Mouse (Mus musculus) liver, embryonic 11.5 days (tissue): ENCODE measurements around the gene Shisa5. TPM values are rescaled to one million over a fixed set of nuclear protein-coding genes. Genes with fewer than 3 reads are reported as not detected.

Experiments used
- ATAC-seq: fragments of 200-750 bp; cut with Nextera tagmentation; replicated peaks from 2 replicates; pipeline ENCODE4 v1.8.0; 2017; ENCODE audit warnings: moderate number of reproducible peaks, mild to moderate bottlenecking, moderate TSS enrichment, moderate library complexity; ENCODE audit not compliant: low FRiP score
- DNase-seq: peaks from one replicate; pipeline ENCODE4 v3.0.0-alpha.2; 2017; ENCODE audit warnings: low spot score
- H3K27ac ChIP-seq: fragments of 300-500 bp; sonication (generic); 2 replicates; pipeline ENCODE4 v1.5.1; 2014; ENCODE audit warnings: mild to moderate bottlenecking, low read depth, low read length, control low read depth
- H3K27me3 ChIP-seq: fragments of 300-500 bp; sonication (generic); replicated peaks from 2 replicates; pipeline ENCODE4 v1.6.1; 2014; ENCODE audit warnings: low read length, mixed read lengths; ENCODE audit not compliant: control insufficient read depth, insufficient read depth
- H3K36me3 ChIP-seq: fragments of 300-500 bp; sonication (generic); 2 replicates; pipeline ENCODE4 v1.6.1; 2014; ENCODE audit warnings: mild to moderate bottlenecking, low read length, moderate library complexity, mixed read lengths; ENCODE audit not compliant: control insufficient read depth, insufficient read depth
- H3K4me1 ChIP-seq: fragments of 300-500 bp; sonication (generic); replicated peaks from 2 replicates; pipeline ENCODE4 v1.6.1; 2014; ENCODE audit warnings: low read length, mixed read lengths; ENCODE audit not compliant: control insufficient read depth, insufficient read depth
- H3K4me2 ChIP-seq: fragments of 300-500 bp; sonication (generic); 2 replicates; pipeline ENCODE4 v1.6.1; 2014; ENCODE audit warnings: mild to moderate bottlenecking, control low read depth, moderate library complexity
- H3K4me3 ChIP-seq: fragments of 300-500 bp; sonication (generic); 2 replicates; pipeline ENCODE4 v1.5.1; 2014; ENCODE audit warnings: low read depth, low read length, control low read depth
- H3K9ac ChIP-seq: fragments of 300-500 bp; sonication (generic); 2 replicates; pipeline ENCODE4 v1.6.1; 2014; ENCODE audit warnings: low read depth, low read length, control low read depth
- H3K9me3 ChIP-seq: fragments of 300-500 bp; sonication (generic); 2 replicates; pipeline ENCODE4 v1.6.1; 2016; ENCODE audit warnings: low read length, inconsistent platforms, mixed read lengths; ENCODE audit not compliant: control insufficient read depth
- WGBS: fragments of 180-500 bp; shearing (Covaris S2); extraction: QIAGEN DNeasy Blood & Tissue Kit; methylation state at CpG from one replicate; pipeline ENCODE4 v1.1.7; 2014; 5-methylcytosine and 5-hydroxymethylcytosine counted together
- polyA plus RNA-seq: library from polyadenylated mRNA; unstranded; fragments of >200 nt; fragmentation: Nextera tagmentation; extraction: Ambion mirVana; gene quantifications from 2 replicates; pipeline ENCODE4 v1.2.1, GENCODE M21; 2014

Shisa5 gene
- polyA plus RNA-seq, 1 experiment from 2014 or later: 33.7 TPM

DNA sequence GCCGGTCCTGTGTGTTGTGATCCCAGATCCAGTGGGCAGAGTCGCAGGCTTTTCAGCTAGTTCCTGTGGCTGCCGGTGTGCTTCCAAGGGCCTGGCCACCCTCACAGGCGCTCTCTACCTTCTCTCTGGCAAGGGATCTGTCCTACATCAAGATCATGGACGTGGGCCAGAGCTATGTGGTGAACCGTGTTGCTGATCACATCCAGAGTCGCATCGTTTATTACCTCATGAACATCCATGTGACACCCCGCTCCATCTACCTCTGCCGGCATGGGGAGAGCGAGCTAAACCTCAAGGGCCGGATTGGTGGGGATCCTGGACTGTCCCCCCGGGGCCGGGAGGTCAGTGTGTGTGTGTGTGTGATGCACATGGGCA lies 28.1 kb upstream of the Shisa5 start:
- no peak for DNase-seq
- WGBS: 83% methylated on average over 14 of the region's 14 CpGs
- H3K4me1 ChIP-seq: peaks cover 21% of the 10 kb centered on the region

DNA sequence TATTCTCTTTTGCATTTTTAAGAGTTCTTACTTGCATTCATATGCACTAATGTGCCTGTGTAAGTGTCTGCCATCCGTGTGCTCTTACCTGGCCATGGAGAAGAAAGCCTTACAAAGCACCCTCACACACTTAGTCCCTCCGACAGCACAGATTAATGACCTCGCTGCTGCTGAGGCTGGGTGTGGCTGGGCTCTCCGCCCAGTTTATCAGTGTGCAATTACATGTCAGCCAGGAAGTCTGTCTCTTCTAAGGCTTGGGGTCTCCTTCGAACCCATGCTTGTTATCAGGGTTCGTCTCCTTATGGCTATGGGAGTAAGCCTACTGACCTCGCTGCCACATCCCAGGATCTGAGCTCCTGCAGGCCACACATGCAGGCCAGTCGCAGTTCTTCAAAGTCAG lies 23.0 kb upstream of the Shisa5 start:
- 30% methylated on average over 8 of the region's 8 CpGs for WGBS
- Histone ChIP-seq H3K27me3 (no peaks in the 10 kb centered on the region), H3K4me2 (no peak overlapping the region; the same call in 1 of the 2 replicates), H3K4me3 (no peak overlapping the region), H3K9ac (no peak overlapping the region), H3K4me1 (peaks cover 21% of the 10 kb centered on the region), H3K9me3 (no peaks in the 10 kb centered on the region), H3K27ac (no peak overlapping the region), H3K36me3 (no peaks in the 10 kb centered on the region)
- ATAC-seq (peak; percentile 70), DNase-seq (no peak)

More for the DNA sequence above, 28.1 kb upstream of the Shisa5 start:
- Histone ChIP-seq H3K4me2 (no peak overlapping the region), H3K27ac (no peak overlapping the region), H3K36me3 (no peaks in the 10 kb centered on the region), H3K4me3 (no peak overlapping the region), H3K27me3 (no peaks in the 10 kb centered on the region), H3K9me3 (no peaks in the 10 kb centered on the region), H3K9ac (no peak overlapping the region)
- ATAC-seq: no peak

DNA sequence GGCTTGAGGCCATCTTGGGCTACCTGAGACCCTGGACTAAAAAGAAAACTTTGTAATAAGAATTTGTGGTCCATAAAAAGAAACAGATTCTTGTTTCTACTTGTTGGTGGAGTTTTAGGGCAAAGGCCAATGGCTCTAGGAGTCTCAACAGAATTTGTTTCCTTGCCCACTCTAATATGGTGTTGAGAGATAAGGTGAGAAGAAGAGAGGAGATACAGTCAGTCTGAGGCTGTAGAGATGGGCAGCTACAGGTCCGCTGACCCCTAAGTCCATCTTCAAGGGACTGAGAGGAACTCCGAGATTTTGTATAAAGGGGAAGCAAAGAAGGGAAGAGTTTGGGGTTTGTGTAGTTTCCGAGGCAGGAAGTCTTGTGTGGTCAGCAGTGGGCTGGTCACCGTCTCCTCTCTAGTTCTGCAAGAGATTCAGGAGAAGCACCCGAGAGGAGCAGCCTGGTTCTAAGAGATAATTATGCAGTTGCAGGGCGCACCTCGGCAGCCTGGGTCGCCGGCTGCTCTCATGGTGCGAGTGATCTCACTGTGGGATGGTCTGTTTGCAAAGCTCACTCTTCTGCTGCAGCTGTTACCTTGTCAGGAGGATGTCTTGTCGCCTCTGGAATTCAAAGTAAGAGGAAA lies 21.3 kb upstream of the Shisa5 start:
- WGBS: 19% methylated on average over 11 of the region's 11 CpGs
- H3K4me2 ChIP-seq: peak overlapping the region; percentile 46
- no peaks in the 10 kb centered on the region for H3K27me3 ChIP-seq
- peaks cover 21% of the 10 kb centered on the region for H3K4me1 ChIP-seq
- no peaks in the 10 kb centered on the region for H3K36me3 ChIP-seq
- H3K9me3 ChIP-seq: no peaks in the 10 kb centered on the region
- H3K4me3 ChIP-seq: peak overlapping the region; percentile 23; the same call in 1 of the 2 replicates
- H3K9ac ChIP-seq: no peak overlapping the region
- DNase-seq: no peak
- peak; percentile 88 for ATAC-seq
- H3K27ac ChIP-seq: peak overlapping the region; percentile 68; the same call in 1 of the 2 replicates

DNA sequence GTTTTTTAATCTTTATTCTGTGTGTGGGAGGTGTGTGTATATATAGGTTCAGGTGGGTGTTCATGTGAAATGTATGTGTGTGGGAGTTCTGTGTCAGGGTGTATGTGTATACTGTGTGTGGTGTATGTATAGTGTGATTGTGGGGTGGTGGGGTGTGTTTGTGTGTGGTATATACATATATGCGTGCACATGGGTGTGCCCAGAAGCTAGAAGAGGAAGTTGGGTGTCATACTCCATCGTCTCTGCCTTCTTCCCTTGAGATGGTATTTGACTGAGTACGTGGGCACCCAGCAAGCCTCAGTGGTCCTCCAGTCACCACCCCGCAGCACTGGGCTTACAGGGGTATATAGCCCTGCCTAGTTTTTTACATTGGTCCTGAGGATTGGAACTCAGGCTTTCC lies 16.9 kb upstream of the Shisa5 start:
- Histone ChIP-seq H3K4me2 (no peak overlapping the region), H3K9me3 (no peaks in the 10 kb centered on the region), H3K4me1 (peaks cover 13% of the 10 kb centered on the region; the same call in 1 of the 2 replicates), H3K36me3 (no peaks in the 10 kb centered on the region), H3K4me3 (no peak overlapping the region), H3K9ac (0 out of 2 replicates have a peak overlapping the region, but pooled peaks have one; percentile 7), H3K27ac (no peak overlapping the region), H3K27me3 (no peaks in the 10 kb centered on the region)
- no peak for DNase-seq
- WGBS: 65% methylated on average over 4 of the region's 4 CpGs
- ATAC-seq: no peak

DNA sequence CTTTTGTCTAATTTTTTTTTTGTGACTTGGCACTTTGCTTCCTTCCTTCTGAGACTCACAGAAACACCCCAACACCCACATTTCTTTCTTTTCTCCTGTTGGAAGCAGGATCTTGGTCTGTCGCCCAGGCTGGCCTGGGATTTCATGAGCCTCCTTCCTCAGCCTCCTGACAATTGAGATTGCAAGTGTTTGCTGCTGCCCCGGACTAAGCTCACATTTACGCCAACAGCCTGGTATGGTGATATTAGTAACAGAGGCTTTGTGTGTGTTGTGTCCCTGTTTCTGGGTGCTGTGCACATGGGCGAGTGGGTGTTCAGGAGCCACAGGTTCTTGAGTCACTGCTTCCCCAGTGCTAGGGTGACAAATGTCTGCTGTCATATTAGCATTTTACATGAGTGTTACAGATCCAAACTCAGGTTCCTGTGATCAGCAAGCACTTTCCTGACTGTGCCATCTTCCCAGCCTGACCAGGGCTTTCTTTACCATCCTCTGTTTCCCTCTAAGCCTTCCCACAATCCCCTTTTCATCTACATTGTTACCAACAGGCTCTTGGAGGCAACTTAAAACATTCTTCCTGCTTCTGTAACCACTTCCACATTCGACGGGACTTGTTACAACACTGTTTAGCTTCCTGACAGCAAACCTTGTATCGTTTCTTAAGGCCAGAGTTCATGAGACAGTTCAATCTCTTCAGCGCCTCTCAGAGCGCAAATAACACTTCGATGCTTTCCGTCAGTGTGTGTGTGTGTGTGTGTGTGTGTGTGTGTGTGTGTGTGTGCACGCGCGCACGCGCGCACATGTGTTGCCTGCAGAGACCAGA lies 15.3 kb upstream of the Shisa5 start:
- WGBS: 80% methylated on average over 17 of the region's 17 CpGs
- Histone ChIP-seq H3K27ac (no peak overlapping the region), H3K4me1 (0 out of 2 replicates have a peak, but pooled peaks cover 3% of the 10 kb centered on the region), H3K9me3 (no peaks in the 10 kb centered on the region), H3K27me3 (no peaks in the 10 kb centered on the region), H3K4me3 (no peak overlapping the region), H3K4me2 (no peak overlapping the region), H3K9ac (no peak overlapping the region), H3K36me3 (no peaks in the 10 kb centered on the region)
- ATAC-seq (no peak), DNase-seq (no peak)

DNA sequence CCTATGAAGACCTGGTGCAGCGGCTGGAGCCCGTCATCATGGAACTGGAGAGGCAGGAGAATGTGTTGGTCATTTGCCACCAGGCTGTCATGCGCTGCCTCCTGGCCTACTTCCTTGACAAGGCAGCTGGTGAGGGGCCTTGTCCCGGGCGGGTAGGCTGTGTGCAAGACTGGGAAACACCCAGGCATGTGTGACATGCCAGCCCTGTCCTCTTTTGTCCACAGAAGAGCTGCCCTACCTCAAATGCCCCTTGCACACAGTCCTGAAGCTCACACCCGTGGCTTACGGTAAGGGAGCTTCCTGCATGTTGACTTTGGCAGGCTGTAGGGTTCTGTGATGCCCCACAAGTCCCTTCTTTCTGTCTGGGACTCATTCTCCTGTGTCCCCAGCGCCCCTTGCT lies 10.8 kb upstream of the Shisa5 start:
- ATAC-seq: no peak

DNA sequence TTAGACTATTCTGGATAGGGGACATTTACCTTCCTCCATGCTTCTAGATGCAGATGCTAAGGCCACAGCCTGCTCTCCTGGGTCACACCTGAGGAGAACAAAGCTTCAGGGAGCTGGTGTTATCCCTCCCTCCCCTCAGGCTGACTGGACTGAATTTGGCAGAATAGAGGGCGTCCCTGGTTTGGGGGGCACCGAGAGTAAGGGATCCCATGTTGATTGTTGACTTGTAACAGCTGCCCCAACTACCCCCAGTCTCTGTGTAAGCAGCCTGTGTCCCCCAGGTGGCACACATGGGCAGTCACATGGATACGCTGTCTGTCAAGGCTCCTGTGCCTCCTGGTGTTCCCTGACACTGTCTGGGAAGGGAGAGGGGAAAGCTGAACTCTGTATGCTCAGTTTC lies 9.9 kb upstream of the Shisa5 start:
- 79% methylated on average over 3 of the region's 3 CpGs for WGBS
- ATAC-seq: no peak
- no peaks in the 10 kb centered on the region for H3K9me3 ChIP-seq

More for the DNA sequence above, 10.8 kb upstream of the Shisa5 start:
- Histone ChIP-seq H3K9ac (no peak overlapping the region), H3K4me1 (peaks cover 3% of the 10 kb centered on the region; the same call in 1 of the 2 replicates), H3K9me3 (no peaks in the 10 kb centered on the region), H3K4me3 (no peak overlapping the region), H3K4me2 (no peak overlapping the region), H3K36me3 (no peaks in the 10 kb centered on the region), H3K27ac (no peak overlapping the region), H3K27me3 (no peaks in the 10 kb centered on the region)
- no peak for DNase-seq
- 79% methylated on average over 8 of the region's 8 CpGs for WGBS

DNA sequence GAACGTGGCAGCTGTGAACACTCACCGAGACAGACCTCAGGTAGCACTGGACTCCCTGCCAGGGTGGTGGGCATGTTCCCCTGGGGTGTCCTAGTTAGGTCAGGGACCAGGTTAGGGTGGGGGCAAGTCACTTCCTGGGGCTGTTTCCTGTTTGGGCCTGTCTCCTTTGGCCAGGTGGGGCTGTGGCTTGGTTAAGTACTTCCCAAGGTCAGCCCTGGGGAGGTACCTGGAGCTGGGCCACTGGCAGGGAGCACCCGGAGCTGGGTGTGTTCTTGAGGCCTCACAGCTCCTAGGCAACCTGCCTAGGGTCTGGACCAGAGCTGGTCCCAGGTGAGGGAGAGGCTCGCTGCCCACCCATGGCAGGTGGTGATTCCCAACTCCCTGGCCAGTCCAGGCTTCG lies 9.4 kb upstream of the Shisa5 start:
- Histone ChIP-seq H3K27ac (no peak overlapping the region), H3K9me3 (no peaks in the 10 kb centered on the region), H3K4me2 (no peak overlapping the region), H3K4me3 (no peak overlapping the region), H3K36me3 (no peaks in the 10 kb centered on the region), H3K27me3 (no peaks in the 10 kb centered on the region), H3K9ac (no peak overlapping the region), H3K4me1 (no peaks in the 10 kb centered on the region; the same call in 1 of the 2 replicates)
- DNase-seq (no peak), ATAC-seq (no peak)
- WGBS: 79% methylated on average over 5 of the region's 5 CpGs

More for the DNA sequence above, 9.9 kb upstream of the Shisa5 start:
- Histone ChIP-seq H3K4me2 (no peak overlapping the region), H3K9ac (no peak overlapping the region), H3K4me3 (no peak overlapping the region), H3K36me3 (no peaks in the 10 kb centered on the region), H3K4me1 (no peaks in the 10 kb centered on the region; the same call in 1 of the 2 replicates), H3K27ac (no peak overlapping the region), H3K27me3 (no peaks in the 10 kb centered on the region)
- no peak for DNase-seq
